Mouse (Mus musculus) olfactory bulb, adult 2 months (tissue): ENCODE results near the gene Plk5.

Experiments used
- CTCF ChIP-seq: fragments of 200-500 bp; IDR thresholded peaks from 2 replicates; pipeline ENCODE4 v1.5.1; 2012; ENCODE audit warnings: low read depth, mild to moderate bottlenecking, low read length, moderate library complexity; ENCODE audit not compliant: insufficient read depth
- POLR2A ChIP-seq: fragments of 200-500 bp; IDR thresholded peaks from 2 replicates; pipeline ENCODE4 v1.6.1; 2012; ENCODE audit warnings: mild to moderate bottlenecking, low read depth, low read length, moderate library complexity; ENCODE audit not compliant: insufficient read depth

DNA sequence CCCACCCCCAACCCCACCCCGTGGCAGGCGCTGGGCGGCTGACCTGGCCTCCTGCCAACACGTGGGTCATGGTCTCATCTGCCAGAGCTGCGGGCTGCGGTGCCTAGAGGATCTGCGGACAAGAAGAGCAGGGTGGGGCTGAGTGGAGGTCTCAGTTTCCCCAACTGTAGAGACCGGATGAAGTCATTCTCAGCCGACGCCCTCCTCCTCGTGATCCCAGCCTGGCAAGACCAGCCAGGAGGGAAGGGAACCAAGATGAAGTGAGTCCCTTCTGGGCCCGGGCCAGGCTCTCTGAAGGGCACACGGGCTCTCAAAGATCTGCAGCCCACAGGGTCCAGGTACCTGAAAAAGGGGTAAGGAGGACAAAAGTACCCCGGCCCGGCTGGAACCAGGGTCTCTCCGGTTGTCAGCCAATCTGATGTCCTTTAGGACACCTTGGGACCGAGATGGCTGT lies 8.7 kb upstream of the Plk5 start:
- TF ChIP-seq CTCF (no peak), POLR2A (no peak)
